Mouse (Mus musculus): ENCODE measurements around the gene Lcn2.

The Lcn2 gene

GRCm38 (mm10) chr2:32426141-32426540 lies 38.1 kb upstream of the Lcn2 start:
- no peaks in the 10 kb centered on the region for H3K9me3 ChIP-seq (ENCODE audit: low read length)
- peaks cover 55% of the 10 kb centered on the region for H3K4me1 ChIP-seq (replicated peaks; ENCODE audit: low read depth, low read length)
- no peak overlapping the region for H3K4me3 ChIP-seq (replicated peaks; ENCODE audit: low read length)
- peaks cover 15% of the 10 kb centered on the region for H3K36me3 ChIP-seq (ENCODE audit: insufficient read depth, low read length)
- no peak for TF ChIP-seq CTCF (conservative IDR thresholded peaks at IDR 0.05; ENCODE audit: low read length)
- no peak for TF ChIP-seq NANOG (IDR thresholded peaks at IDR 0.05; ENCODE audit: borderline replicate concordance, low read length)
- no peak for TF ChIP-seq POU5F1 (IDR thresholded peaks at IDR 0.05; ENCODE audit: borderline replicate concordance, low read length)
- H3K27me3 ChIP-seq (ENCODE audit: insufficient read depth, low read length): no peaks in the 10 kb centered on the region

- H3K36me3 ChIP-seq (ENCODE audit: insufficient read depth, low read length): peaks cover 21% of the 10 kb centered on the region
- H3K27me3 ChIP-seq (ENCODE audit: insufficient read depth, low read length): no peaks in the 10 kb centered on the region
- no peak overlapping the region for H3K4me3 ChIP-seq (replicated peaks; ENCODE audit: low read length)
Observed at GRCm38 (mm10) chr2:32425568-32425967, 37.5 kb upstream of the Lcn2 start.

GRCm38 (mm10) chr2:32424796-32425195 lies 36.7 kb upstream of the Lcn2 start:
- Histone ChIP-seq H3K4me1 (replicated peaks; ENCODE audit: low read depth, low read length) (peaks cover 45% of the 10 kb centered on the region), H3K36me3 (ENCODE audit: insufficient read depth, low read length) (peaks cover 28% of the 10 kb centered on the region), H3K4me3 (replicated peaks; ENCODE audit: low read length) (no peak overlapping the region), H3K9me3 (ENCODE audit: low read length) (no peaks in the 10 kb centered on the region), H3K27me3 (ENCODE audit: insufficient read depth, low read length) (no peaks in the 10 kb centered on the region)
- TF ChIP-seq CTCF (conservative IDR thresholded peaks at IDR 0.05; ENCODE audit: low read length): no peak
- no peak for TF ChIP-seq NANOG (IDR thresholded peaks at IDR 0.05; ENCODE audit: borderline replicate concordance, low read length)
- no peak for TF ChIP-seq POU5F1 (IDR thresholded peaks at IDR 0.05; ENCODE audit: borderline replicate concordance, low read length)

More at GRCm38 (mm10) chr2:32425568-32425967, 37.5 kb upstream of the Lcn2 start:
- H3K4me1 ChIP-seq (replicated peaks; ENCODE audit: low read depth, low read length): peaks cover 50% of the 10 kb centered on the region
- no peaks in the 10 kb centered on the region for H3K9me3 ChIP-seq (ENCODE audit: low read length)
- TF ChIP-seq NANOG (IDR thresholded peaks at IDR 0.05; ENCODE audit: borderline replicate concordance, low read length) (no peak), CTCF (conservative IDR thresholded peaks at IDR 0.05; ENCODE audit: low read length) (no peak), POU5F1 (IDR thresholded peaks at IDR 0.05; ENCODE audit: borderline replicate concordance, low read length) (no peak)

- peak overlapping the region; percentile 68 for H3K4me3 ChIP-seq (replicated peaks; ENCODE audit: low read length)
- peaks cover 39% of the 10 kb centered on the region for H3K36me3 ChIP-seq (ENCODE audit: insufficient read depth, low read length)
- TF ChIP-seq POU5F1 (IDR thresholded peaks at IDR 0.05; ENCODE audit: borderline replicate concordance, low read length) (no peak), CTCF (conservative IDR thresholded peaks at IDR 0.05; ENCODE audit: low read length) (no peak), NANOG (IDR thresholded peaks at IDR 0.05; ENCODE audit: borderline replicate concordance, low read length) (no peak)
- H3K4me1 ChIP-seq (replicated peaks; ENCODE audit: low read depth, low read length): peaks cover 42% of the 10 kb centered on the region
- no peaks in the 10 kb centered on the region for H3K9me3 ChIP-seq (ENCODE audit: low read length)
- no peaks in the 10 kb centered on the region for H3K27me3 ChIP-seq (ENCODE audit: insufficient read depth, low read length)
Observed at GRCm38 (mm10) chr2:32423481-32424331, 35.7 kb upstream of the Lcn2 start.

DNA sequence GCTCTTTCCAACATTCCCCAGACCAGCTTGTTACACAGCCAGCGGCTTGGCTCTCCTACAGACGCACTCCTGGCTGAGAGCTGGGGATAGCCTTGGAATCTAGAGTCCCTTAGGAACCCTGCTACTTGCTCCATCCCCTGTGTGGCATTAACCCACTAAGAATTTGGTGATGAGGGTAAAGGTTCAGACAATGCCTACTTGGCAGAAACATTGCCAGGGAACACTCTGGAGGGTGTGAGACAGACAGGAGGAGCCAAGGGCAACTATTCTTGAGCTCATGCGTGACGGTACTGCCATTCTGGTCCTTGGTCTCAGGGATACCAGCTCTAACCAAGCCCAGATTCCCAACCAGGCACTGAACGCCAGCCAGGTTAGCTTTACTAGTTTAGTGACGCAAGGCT lies 33.8 kb upstream of the Lcn2 start:
- Histone ChIP-seq H3K9me3 (ENCODE audit: low read length) (no peaks in the 10 kb centered on the region), H3K4me3 (replicated peaks; ENCODE audit: low read length) (no peak overlapping the region), H3K4me1 (replicated peaks; ENCODE audit: low read depth, low read length) (peaks cover 28% of the 10 kb centered on the region), H3K36me3 (ENCODE audit: insufficient read depth, low read length) (peaks cover 51% of the 10 kb centered on the region), H3K27me3 (ENCODE audit: insufficient read depth, low read length) (no peaks in the 10 kb centered on the region)
- TF ChIP-seq CTCF (conservative IDR thresholded peaks at IDR 0.05; ENCODE audit: low read length): no peak
- no peak for TF ChIP-seq POU5F1 (IDR thresholded peaks at IDR 0.05; ENCODE audit: borderline replicate concordance, low read length)
- no peak for TF ChIP-seq NANOG (IDR thresholded peaks at IDR 0.05; ENCODE audit: borderline replicate concordance, low read length)

DNA sequence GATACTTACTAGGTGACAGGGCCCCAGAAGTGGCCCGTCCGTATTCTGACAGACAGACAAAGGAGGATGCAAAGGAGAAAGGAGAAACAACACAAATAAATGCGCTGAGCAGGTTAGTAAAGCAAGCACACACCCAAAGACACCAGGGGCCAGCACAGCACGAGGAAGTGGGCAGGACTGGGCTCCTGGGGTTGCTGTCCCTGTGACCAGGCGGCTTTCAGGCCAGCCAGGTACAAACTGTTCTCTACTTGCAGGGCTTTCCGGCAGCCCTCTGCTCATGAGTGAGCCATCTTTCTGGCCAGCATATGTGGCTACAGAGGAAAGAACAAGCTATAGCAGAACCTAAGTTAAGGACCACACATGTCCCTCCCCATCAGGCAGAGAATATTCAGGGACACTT lies 32.6 kb upstream of the Lcn2 start:
- no peak for TF ChIP-seq NANOG (IDR thresholded peaks at IDR 0.05; ENCODE audit: borderline replicate concordance, low read length)
- no peak for TF ChIP-seq CTCF (conservative IDR thresholded peaks at IDR 0.05; ENCODE audit: low read length)
- TF ChIP-seq POU5F1 (IDR thresholded peaks at IDR 0.05; ENCODE audit: borderline replicate concordance, low read length): no peak
- Histone ChIP-seq H3K4me1 (replicated peaks; ENCODE audit: low read depth, low read length) (peaks cover 23% of the 10 kb centered on the region), H3K27me3 (ENCODE audit: insufficient read depth, low read length) (no peaks in the 10 kb centered on the region), H3K9me3 (ENCODE audit: low read length) (no peaks in the 10 kb centered on the region), H3K4me3 (replicated peaks; ENCODE audit: low read length) (no peak overlapping the region), H3K36me3 (ENCODE audit: insufficient read depth, low read length) (peaks cover 63% of the 10 kb centered on the region)

DNA sequence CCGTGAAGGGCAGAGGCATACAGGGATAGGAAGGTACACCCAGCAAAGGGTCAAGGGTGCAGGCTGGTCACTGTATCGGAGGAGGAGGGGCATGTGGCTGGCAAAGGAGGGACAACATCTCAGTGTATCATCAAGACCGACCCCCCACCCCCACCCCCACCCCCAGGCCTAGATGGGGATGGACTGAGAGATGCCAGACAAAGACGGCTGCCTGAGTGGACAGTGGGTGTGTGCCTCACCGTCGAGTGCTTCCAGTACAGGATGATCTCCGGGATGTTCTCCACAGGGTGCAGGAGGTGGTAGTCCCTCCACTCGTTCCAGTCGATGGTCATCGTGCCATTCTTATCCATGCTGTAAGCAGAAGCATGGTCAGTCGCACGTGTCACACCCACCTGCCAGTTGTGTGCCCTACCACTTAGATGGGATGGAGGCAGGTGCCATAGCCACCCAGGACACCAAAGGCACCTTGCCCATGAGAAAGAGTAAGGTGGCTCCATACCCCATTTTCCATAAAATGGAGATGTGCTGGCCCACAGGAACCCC lies 32.1 kb upstream of the Lcn2 start:
- no peak for TF ChIP-seq CTCF (conservative IDR thresholded peaks at IDR 0.05; ENCODE audit: low read length)
- TF ChIP-seq POU5F1 (IDR thresholded peaks at IDR 0.05; ENCODE audit: borderline replicate concordance, low read length): no peak
- no peak for TF ChIP-seq NANOG (IDR thresholded peaks at IDR 0.05; ENCODE audit: borderline replicate concordance, low read length)
- H3K36me3 ChIP-seq (ENCODE audit: insufficient read depth, low read length): peaks cover 68% of the 10 kb centered on the region
- H3K4me1 ChIP-seq (replicated peaks; ENCODE audit: low read depth, low read length): peaks cover 23% of the 10 kb centered on the region
- H3K9me3 ChIP-seq (ENCODE audit: low read length): no peaks in the 10 kb centered on the region
- no peaks in the 10 kb centered on the region for H3K27me3 ChIP-seq (ENCODE audit: insufficient read depth, low read length)
- H3K4me3 ChIP-seq (replicated peaks; ENCODE audit: low read length): no peak overlapping the region

GRCm38 (mm10) chr2:32419359-32419758 lies 31.3 kb upstream of the Lcn2 start:
- H3K4me1 ChIP-seq (replicated peaks; ENCODE audit: low read depth, low read length): peaks cover 15% of the 10 kb centered on the region
- H3K27me3 ChIP-seq (ENCODE audit: insufficient read depth, low read length): no peaks in the 10 kb centered on the region
- TF ChIP-seq CTCF (conservative IDR thresholded peaks at IDR 0.05; ENCODE audit: low read length): no peak
- TF ChIP-seq NANOG (IDR thresholded peaks at IDR 0.05; ENCODE audit: borderline replicate concordance, low read length): no peak
- no peak for TF ChIP-seq POU5F1 (IDR thresholded peaks at IDR 0.05; ENCODE audit: borderline replicate concordance, low read length)

More at GRCm38 (mm10) chr2:32419359-32419758, 31.3 kb upstream of the Lcn2 start:
- H3K9me3 ChIP-seq (ENCODE audit: low read length): no peaks in the 10 kb centered on the region
- H3K4me3 ChIP-seq (replicated peaks; ENCODE audit: low read length): no peak overlapping the region
- peaks cover 76% of the 10 kb centered on the region for H3K36me3 ChIP-seq (ENCODE audit: insufficient read depth, low read length)
